Mouse (Mus musculus) embryo, embryonic 11.5 days (tissue): ENCODE measurements around the gene Sv2a.
"Not testable (repeated sequence)": the region's sequence is repeated elsewhere in the genome, so short reads cannot be mapped to it uniquely, and the experiment has no call there.

Experiments used
- DNase-seq: peaks from one replicate; pipeline ENCODE4 v3.0.0-alpha.2; 2012; ENCODE audit warnings: low read depth, low spot score

Sv2a gene

GRCm38 (mm10) chr3:96173185-96173584 is 7.8 kb upstream of the Sv2a start:
- DNase-seq, result no peak

GRCm38 (mm10) chr3:96174042-96174441 is 6.9 kb upstream of the Sv2a start:
- DNase-seq, result not testable (repeated sequence)

GRCm38 (mm10) chr3:96175251-96175650 is 5.7 kb upstream of the Sv2a start:
- no peak for DNase-seq

- no peak for DNase-seq
Observed at GRCm38 (mm10) chr3:96178427-96178826, 2.5 kb upstream of the Sv2a start.

- DNase-seq, result no peak
Observed at GRCm38 (mm10) chr3:96178902-96179301, 2.0 kb upstream of the Sv2a start.

GRCm38 (mm10) chr3:96179531-96179930 is 1.4 kb upstream of the Sv2a start:
- no peak for DNase-seq

- no peak for DNase-seq
Observed at GRCm38 (mm10) chr3:96181510-96182381, 795 bp downstream of the Sv2a start.

- DNase-seq, result no peak
Observed at GRCm38 (mm10) chr3:96182382-96182776, 1.4 kb downstream of the Sv2a start.

- DNase-seq, result no peak
Observed at GRCm38 (mm10) chr3:96192977-96193376, 12.0 kb downstream of the Sv2a start.

GRCm38 (mm10) chr3:96194966-96195365 is 14.0 kb downstream of the Sv2a start:
- no peak for DNase-seq

- no peak for DNase-seq
Observed at GRCm38 (mm10) chr3:96195616-96196313, 14.8 kb downstream of the Sv2a start.

GRCm38 (mm10) chr3:96196437-96197128 is 15.6 kb downstream of the Sv2a start:
- no peak for DNase-seq

GRCm38 (mm10) chr3:96197129-96197749 is 16.3 kb downstream of the Sv2a start:
- DNase-seq, result peak; percentile 85

- no peak for DNase-seq
Observed at GRCm38 (mm10) chr3:96198181-96198580, 17.2 kb downstream of the Sv2a start.

- DNase-seq, result not testable (repeated sequence)
Observed at GRCm38 (mm10) chr3:96198601-96199251, 17.8 kb downstream of the Sv2a start.

- DNase-seq, result no peak
Observed at GRCm38 (mm10) chr3:96199731-96200130, 18.8 kb downstream of the Sv2a start.

GRCm38 (mm10) chr3:96207819-96208218 is 26.9 kb downstream of the Sv2a start:
- no peak for DNase-seq

- no peak for DNase-seq
Observed at GRCm38 (mm10) chr3:96209242-96209641, 28.3 kb downstream of the Sv2a start.

- no peak for DNase-seq
Observed at GRCm38 (mm10) chr3:96219191-96219641, 38.3 kb downstream of the Sv2a start.

GRCm38 (mm10) chr3:96219661-96220130 is 38.7 kb downstream of the Sv2a start, which contains the start of the genes Bola1 and Hist2h2ab:
TSS of gene Bola1 (minus strand) at chr3:96219709.
TSS of gene Hist2h2ab (plus strand) at chr3:96219865.
- no peak for DNase-seq
